Mouse (Mus musculus): ENCODE measurements around the gene Metap1. TPM values are rescaled to one million over a fixed set of nuclear protein-coding genes. Genes with fewer than 3 reads are reported as not detected.
A peak's percentile ranks its signal among the peaks of the same experiment; 100 is the strongest.
"Not testable (repeated sequence)": the region's sequence is repeated elsewhere in the genome, so short reads cannot be mapped to it uniquely, and the experiment has no call there.

The Metap1 gene
- polyA plus RNA-seq, 1 experiment, result 54.5 TPM

- no peak for TF ChIP-seq CTCF (IDR thresholded peaks at IDR 0.05; ENCODE audit: borderline replicate concordance, extremely low read depth, insufficient read depth, insufficient read length)
- TF ChIP-seq POLR2A (IDR thresholded peaks at IDR 0.05; ENCODE audit: borderline replicate concordance, extremely low read depth, insufficient read depth, insufficient read length, poor library complexity, severe bottlenecking), result no peak
- no peak for DNase-seq (ENCODE audit: low read depth)
These were observed 9.4 kb upstream of the Metap1 start for GRCm38 (mm10) chr3:138498731-138499130.

GRCm38 (mm10) chr3:138495166-138496145 is 6.1 kb upstream of the Metap1 start:
- no peak for TF ChIP-seq CTCF (IDR thresholded peaks at IDR 0.05; ENCODE audit: borderline replicate concordance, extremely low read depth, insufficient read depth, insufficient read length)
- TF ChIP-seq POLR2A (IDR thresholded peaks at IDR 0.05; ENCODE audit: borderline replicate concordance, extremely low read depth, insufficient read depth, insufficient read length, poor library complexity, severe bottlenecking), result no peak
- DNase-seq (ENCODE audit: low read depth), result no peak

- TF ChIP-seq POLR2A (IDR thresholded peaks at IDR 0.05; ENCODE audit: borderline replicate concordance, extremely low read depth, insufficient read depth, insufficient read length, poor library complexity, severe bottlenecking), result no peak
- TF ChIP-seq CTCF (IDR thresholded peaks at IDR 0.05; ENCODE audit: borderline replicate concordance, extremely low read depth, insufficient read depth, insufficient read length), result no peak
- no peak for DNase-seq (ENCODE audit: low read depth)
These were observed 5.2 kb upstream of the Metap1 start for GRCm38 (mm10) chr3:138494565-138494964.

GRCm38 (mm10) chr3:138493668-138494067 is 4.4 kb upstream of the Metap1 start:
- no peak for TF ChIP-seq CTCF (IDR thresholded peaks at IDR 0.05; ENCODE audit: borderline replicate concordance, extremely low read depth, insufficient read depth, insufficient read length)
- no peak for TF ChIP-seq POLR2A (IDR thresholded peaks at IDR 0.05; ENCODE audit: borderline replicate concordance, extremely low read depth, insufficient read depth, insufficient read length, poor library complexity, severe bottlenecking)
- DNase-seq (ENCODE audit: low read depth), result no peak

- DNase-seq (ENCODE audit: low read depth), result no peak
- TF ChIP-seq POLR2A (IDR thresholded peaks at IDR 0.05; ENCODE audit: borderline replicate concordance, extremely low read depth, insufficient read depth, insufficient read length, poor library complexity, severe bottlenecking) (no peak), CTCF (IDR thresholded peaks at IDR 0.05; ENCODE audit: borderline replicate concordance, extremely low read depth, insufficient read depth, insufficient read length) (no peak)
These were observed 671 bp upstream of the Metap1 start for GRCm38 (mm10) chr3:138490034-138490337.

GRCm38 (mm10) chr3:138488584-138489326 is 560 bp downstream of the Metap1 start:
- DNase-seq (ENCODE audit: low read depth), result peak; percentile 46
- TF ChIP-seq CTCF (IDR thresholded peaks at IDR 0.05; ENCODE audit: borderline replicate concordance, extremely low read depth, insufficient read depth, insufficient read length) (no peak), POLR2A (IDR thresholded peaks at IDR 0.05; ENCODE audit: borderline replicate concordance, extremely low read depth, insufficient read depth, insufficient read length, poor library complexity, severe bottlenecking) (no peak)

- DNase-seq (ENCODE audit: low read depth), result no peak
- TF ChIP-seq CTCF (IDR thresholded peaks at IDR 0.05; ENCODE audit: borderline replicate concordance, extremely low read depth, insufficient read depth, insufficient read length) (no peak), POLR2A (IDR thresholded peaks at IDR 0.05; ENCODE audit: borderline replicate concordance, extremely low read depth, insufficient read depth, insufficient read length, poor library complexity, severe bottlenecking) (no peak)
These were observed 6.1 kb downstream of the Metap1 start for GRCm38 (mm10) chr3:138483240-138483639.

DNA sequence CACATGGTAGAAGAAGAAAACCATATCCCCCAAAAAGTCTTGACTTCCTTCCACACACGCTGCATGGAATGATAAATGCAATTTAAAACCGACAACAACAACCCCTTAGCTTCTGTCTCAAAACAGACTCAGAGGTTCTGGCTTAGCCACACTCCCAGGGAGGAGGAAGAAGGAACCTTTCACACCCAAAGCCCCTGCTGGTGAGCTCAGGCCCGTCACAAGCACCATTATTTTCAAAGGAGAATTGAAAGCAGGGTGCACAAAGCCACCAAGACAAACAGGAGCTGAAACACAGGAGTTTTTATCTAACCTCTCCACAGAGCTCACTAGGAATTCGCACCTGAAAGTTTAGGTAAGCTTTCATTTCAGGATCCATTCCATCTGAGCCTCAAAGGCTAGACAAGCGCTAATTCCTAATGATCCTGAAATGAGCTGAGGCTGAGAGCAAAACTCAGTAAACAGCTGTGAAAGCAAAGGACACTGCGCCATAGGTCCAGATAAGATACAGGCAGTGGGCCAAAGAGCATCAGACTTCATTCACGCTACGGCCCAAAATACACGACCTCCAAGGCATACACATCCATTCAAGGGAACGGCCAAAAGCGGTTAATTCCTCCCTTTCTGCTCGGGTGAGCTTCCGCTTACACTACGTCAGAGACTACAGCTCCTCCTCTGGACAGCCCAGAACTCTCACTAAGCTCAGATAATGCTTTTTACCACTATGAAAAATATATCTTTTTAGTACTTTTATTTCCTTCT is 7.6 kb downstream of the Metap1 start:
- peak; percentile 11; the same call in 1 of the 2 replicates for TF ChIP-seq CTCF (IDR thresholded peaks at IDR 0.05; ENCODE audit: borderline replicate concordance, extremely low read depth, insufficient read depth, insufficient read length)
- no peak for TF ChIP-seq POLR2A (IDR thresholded peaks at IDR 0.05; ENCODE audit: borderline replicate concordance, extremely low read depth, insufficient read depth, insufficient read length, poor library complexity, severe bottlenecking)
- DNase-seq (ENCODE audit: low read depth), result no peak

- TF ChIP-seq CTCF (IDR thresholded peaks at IDR 0.05; ENCODE audit: borderline replicate concordance, extremely low read depth, insufficient read depth, insufficient read length), result no peak
- no peak for TF ChIP-seq POLR2A (IDR thresholded peaks at IDR 0.05; ENCODE audit: borderline replicate concordance, extremely low read depth, insufficient read depth, insufficient read length, poor library complexity, severe bottlenecking)
- no peak for DNase-seq (ENCODE audit: low read depth)
These were observed 9.8 kb downstream of the Metap1 start for GRCm38 (mm10) chr3:138479489-138479888.

DNA sequence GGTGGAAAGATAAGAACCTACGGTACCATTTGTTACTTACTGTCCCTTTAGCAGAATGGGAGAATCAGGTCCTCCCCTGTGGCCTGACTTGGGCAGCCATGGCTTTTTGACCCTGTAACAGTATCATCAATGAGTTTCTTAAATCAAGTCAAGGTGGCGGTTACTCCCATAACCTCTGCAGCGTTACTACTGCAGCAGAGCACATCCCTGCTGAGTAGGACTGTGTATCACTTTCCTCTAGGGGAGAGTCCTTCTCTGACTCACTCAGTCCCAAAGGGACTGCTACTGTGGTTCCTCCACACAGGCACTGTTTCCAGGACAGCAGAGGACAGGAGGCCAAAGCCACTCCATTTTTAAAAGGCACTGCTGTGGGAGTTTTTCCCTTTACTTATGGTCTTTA is 18.2 kb downstream of the Metap1 start:
- no peak for DNase-seq (ENCODE audit: low read depth)
- no peak for TF ChIP-seq POLR2A (IDR thresholded peaks at IDR 0.05; ENCODE audit: borderline replicate concordance, extremely low read depth, insufficient read depth, insufficient read length, poor library complexity, severe bottlenecking)
- TF ChIP-seq CTCF (IDR thresholded peaks at IDR 0.05; ENCODE audit: borderline replicate concordance, extremely low read depth, insufficient read depth, insufficient read length), result no peak

DNA sequence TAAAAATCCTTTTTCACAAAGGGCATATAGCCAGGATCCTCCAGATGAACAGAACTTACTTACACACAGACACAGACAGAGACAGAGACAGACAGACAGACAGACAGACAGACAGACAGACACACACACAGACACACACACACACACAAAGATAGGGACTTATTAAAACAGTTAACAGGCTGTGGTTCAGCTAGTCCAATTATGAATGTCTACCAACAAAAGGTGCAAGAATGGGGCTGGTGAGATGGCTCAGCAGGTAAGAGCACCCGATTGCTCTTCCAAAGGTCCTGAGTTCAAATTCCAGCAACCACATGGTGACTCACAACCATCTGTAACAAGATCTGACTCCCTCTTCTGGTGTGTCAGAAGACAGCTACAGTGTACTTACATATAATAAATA is 22.7 kb downstream of the Metap1 start:
- not testable (repeated sequence) for DNase-seq (ENCODE audit: low read depth)

Data from brain, embryonic 14.5 days (tissue).